Mouse (Mus musculus) frontal cortex, postnatal 10 days (tissue): ENCODE measurements around the gene Bhlhe40.

Experiments used
- DNase-seq, 2 experiments: peaks; one replicate each; pipeline ENCODE4 v3.0.0; 2022; ENCODE audit warnings: low spot score in 2 of 2, mixed read lengths in 1 of 2

Gene Bhlhe40

DNA sequence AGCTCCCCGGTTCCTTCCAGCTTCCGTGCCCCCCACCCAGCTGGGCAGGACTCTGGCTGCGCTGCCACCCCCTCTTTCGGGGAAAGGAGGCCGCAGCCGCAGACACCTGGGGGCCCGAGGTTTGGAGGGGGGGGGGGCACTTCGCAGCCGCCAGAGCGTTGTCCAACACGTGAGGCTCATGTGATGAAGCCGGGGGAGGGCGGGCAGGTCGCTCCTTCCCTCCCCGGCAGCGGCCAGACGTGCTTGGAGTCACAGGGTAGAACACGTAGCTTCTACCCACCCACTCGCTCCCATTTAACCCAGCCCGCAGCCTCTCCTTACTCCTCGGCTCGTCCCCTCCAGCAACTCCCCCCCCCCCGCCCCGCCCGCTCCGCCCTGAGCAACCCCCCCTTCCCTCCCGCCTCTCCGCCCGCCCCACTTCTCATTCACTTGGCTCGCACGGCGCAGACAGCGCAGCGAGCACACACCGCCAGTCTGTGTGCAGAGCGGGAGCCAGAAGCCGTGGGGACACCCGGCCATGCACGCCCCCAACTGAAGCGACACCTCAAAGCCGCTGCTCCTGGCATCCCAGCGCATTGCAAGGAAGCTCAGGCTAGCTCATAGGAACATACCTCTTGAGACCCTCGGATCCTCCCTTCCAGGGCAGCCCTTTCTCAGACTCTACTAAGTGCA is at the start of gene Bhlhe40:
Bhlhe40 (plus strand) TSS at position 424 of the 672 bp plus-strand sequence.
- peak; percentile 85 to 95 for DNase-seq

DNA sequence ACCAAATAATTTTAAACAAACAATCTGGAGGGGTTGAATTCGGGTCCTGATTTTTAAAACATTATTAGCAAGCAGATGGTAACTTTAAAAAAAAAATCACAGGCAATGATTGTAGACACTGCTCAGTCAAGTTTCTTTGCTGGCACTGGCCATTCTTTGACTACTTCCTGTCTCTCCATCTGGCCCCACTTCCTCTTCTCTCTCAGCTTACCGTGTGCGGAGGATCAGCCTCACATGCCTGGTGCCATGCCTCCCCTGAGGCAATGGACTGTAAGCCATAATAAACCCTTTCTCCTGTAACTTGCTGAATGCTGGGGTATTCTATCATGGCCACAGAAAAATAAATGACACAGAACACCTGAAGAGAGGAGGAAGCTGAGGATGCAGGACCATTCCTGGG is 48.8 kb upstream of the Bhlhe40 start:
- DNase-seq = no peak

DNA sequence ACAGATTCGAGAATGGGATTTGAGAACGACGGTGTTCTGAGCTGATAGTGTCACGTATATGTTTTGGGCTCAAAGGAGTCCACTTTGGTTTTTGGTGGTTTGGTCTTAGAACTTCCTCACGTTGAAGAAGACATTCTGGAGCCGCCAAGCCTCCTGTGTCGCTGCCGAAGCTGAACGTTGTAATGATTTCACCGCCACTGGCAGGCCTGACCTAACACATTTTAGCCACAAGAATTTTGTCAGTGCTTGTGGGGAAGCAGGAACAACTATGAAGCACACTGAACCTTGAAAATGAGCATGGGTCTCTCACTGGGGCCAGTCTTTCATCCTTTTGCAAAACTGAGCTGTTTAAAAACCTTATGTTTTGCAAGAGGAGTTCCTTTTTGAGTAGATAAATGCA is 42.4 kb upstream of the Bhlhe40 start:
- DNase-seq = no peak

DNA sequence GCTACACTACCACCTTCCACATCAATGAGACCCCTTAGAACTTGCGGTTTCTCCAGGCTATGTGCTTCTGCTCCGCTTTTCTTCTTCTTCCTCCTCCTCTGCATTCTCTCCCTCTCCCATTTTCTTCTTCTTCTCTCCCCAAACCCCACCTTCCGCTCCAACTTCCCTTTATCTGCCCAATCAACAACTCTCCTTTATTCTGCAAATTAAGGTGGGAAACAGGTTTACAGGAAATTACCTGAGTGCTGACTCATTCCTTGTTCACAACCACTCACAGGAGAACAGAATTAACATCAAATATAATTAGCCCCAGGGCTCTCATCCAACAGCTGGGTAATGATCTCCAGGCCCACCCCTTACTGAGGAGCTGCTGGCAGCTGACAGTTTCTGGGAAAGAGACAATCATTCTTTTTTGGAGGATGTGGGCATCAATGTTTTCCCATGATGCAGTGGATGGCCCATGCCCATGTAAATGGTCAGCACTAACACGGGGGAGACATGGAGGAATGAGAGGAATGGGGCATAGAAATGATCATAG is 37.3 kb upstream of the Bhlhe40 start:
- no peak for DNase-seq

DNA sequence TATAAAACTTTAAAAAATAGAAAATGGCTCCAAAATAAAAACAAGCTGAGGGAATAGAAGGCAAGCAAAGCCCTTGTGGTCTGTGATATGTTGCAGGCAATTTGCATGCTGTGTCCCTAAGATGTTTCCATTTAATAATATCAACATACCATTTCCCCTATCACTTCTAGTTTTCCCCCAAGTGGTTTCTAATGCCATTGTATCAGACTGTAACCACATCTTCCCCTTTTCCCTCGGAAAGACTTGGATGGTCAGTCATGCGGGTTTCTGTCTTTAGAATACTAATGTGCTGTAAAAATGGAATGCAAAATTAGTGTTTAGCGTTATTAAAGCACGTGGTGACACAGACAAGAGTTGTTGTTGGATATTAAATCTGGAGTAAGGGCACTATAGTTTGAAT is 35.5 kb upstream of the Bhlhe40 start:
- no peak for DNase-seq

DNA sequence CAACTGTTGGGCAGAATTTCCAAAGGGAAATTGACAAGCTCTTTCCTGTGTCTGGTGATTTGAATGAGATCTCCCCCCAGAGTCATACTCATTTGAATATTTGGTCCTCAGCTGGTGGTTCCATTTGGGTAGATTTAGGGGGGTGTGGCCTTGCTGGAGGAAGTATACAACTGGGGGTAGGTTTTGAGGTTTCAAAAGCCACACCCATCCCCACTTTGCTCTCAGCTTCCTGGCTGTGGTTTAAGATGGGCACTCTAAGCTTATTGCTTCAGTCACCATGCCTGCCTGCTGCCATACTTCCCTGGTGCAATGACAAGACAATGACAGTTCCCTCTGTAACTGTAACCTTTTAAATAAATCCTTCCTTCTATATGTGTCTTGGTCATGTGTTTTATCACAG is 29.7 kb upstream of the Bhlhe40 start:
- no peak for DNase-seq

DNA sequence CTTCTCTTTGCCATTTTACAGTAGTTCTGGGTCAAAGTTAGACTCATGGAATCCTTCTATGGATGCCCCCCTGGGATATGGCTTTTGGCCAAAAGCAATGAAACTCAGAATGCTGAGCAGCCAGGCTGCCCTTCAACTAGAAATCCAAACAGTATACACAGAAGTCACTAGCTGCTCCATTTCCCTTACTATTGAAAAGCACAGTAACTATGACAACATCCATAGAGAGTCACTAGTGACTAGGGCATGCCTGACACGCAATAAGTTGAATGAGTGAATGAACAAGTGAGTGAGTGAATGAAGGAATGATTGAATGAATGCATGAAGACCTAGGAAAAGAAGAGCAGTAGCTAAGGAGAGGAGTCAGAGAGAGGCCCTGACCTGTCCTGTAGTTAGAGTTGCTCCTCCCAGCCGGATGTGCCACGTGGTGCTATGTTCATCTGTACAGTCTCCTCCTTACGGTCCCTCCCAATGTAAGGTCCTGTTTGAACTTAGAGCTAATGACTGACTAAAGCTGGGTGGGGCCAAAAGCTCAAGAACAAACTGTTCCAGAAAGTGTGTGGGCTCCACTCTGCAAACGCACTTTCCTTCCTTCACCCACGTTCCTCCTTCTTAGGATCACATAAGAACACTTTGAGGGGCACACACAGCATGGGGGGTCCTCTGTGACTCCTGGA is 22.1 kb upstream of the Bhlhe40 start:
- DNase-seq = no peak

DNA sequence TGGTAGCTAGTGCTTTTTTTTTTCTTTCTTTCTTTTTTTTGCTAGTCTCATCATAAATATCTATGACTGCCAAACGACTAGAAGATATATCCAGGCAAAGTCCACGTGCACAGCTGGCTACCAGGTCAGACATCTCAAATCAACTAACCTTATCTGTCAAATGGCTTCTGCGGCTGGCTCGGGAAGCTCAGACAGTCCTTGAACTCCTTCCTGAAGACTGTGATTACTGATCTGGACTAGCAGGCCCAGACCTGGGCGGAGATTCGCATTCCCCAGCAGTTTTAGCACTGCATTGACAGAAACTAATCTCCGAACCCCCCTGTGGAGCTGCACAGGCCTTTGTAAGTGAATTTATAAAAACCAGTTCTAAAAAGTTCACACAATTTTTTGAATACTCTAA is 18.4 kb upstream of the Bhlhe40 start:
- DNase-seq = no peak

DNA sequence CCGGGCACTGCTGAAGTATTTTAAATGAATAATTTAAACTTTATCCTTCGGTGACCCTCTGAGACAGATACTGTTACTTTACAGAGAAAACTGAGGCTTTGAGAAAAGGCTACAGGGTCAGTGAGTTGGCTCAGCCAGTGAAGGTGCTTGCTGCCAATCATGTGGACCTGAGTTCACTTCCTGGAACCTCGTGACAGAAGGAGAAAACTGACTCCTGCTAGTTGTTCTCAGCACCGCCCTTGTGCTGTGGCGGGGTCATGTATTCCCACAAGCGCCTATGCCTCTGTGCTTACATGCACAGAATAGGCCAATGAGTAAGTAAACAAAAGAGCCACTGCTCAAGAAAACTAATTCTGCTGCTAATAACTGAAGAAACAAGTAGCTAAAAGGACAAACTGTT is 17.4 kb upstream of the Bhlhe40 start:
- DNase-seq = no peak

DNA sequence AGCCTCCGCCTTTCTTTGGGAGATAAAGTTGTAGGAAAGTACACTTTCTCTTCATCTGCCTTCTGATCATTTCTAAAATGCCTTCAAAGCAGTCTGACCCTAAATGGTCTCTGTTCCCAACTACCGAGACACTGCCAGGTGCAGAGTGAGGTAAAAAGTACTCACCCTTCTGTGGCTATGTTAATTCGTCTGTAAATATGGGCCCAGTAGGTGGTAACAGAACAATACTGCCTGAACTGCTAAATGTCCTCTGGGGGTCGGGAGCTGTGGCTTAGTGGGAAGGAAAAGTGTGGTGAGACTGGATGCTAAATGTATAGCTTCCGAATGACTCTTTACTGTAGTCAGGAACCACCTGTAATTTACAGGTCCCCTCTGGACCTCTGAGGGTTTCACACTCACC is 16.1 kb upstream of the Bhlhe40 start:
- no peak for DNase-seq

DNA sequence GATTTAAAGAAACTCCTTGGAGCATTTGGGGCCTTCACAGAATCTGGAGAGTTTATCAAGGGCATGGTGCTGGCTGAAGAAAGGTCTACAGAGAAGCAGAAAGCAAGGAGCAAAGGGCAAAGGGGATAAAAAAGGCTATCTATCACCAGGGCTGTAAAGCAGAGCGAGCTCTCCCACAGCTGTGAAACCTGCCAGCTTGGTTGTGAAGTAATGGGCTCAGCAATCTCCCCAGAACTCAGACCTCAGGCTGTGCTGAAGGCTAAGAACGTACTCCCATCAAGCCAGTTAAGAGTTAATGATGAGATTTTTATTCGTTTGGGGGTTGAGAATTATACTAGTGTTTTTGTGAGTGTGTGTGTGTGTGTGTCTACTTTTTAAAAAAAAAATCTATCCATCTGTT is 13.3 kb upstream of the Bhlhe40 start:
- DNase-seq = no peak

DNA sequence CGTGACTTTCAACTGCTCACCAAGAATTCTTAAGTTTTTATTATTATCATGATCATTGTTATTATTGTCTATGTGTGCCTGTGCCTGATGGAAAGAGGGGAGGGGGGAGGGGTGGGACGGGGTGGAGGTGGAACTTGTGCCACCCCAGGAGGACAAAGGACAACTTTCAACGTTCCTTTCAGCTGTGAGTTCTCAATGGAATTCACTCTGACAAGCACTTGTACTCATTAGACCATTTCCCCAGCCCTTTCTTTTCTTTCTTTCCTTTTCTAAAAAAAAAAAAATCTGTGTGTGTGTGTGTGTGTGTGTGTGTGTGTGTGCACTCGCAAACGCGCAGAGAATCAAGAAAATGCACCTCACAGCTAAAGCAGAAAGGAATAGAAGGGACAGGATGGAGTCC is 12.4 kb upstream of the Bhlhe40 start:
- DNase-seq = no peak

DNA sequence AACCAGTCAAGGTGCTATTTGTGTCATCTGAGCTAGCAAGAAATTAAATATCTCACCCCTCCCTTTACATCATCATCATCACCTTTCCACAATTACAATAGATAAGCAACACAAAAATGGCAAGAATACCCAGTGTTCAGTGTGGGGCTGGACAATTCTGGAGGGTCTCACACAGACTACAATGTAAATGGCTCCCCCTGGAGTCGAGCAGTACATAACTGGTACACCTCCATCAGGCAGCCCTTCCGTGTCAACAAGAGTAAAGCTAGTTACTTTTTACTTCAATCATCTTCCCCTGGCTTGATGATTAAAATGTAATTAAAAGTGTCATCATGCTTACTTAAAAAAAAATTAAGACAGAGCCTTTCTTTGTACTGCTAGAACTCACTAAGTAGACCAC is 4.6 kb upstream of the Bhlhe40 start:
- no peak for DNase-seq

DNA sequence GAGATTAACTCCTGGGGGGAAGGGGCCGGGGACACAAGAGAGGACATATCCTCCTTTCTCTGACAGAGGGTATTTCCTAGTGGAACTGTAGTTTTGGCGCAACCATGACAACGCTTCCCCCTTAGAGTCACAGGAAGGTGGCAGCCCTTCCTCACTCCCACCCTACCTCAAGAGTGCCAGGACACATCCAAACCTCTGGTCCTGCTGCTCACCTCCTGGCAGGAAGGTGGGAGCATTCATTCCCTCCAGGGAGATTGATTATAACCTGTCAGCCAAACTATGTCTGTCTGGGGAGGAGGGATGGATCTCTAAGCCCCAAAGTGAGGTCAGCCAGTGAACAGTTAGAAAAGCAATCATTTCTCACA is 2.4 kb upstream of the Bhlhe40 start:
- peak in 1 of 2 experiments; percentile 8 for DNase-seq

DNA sequence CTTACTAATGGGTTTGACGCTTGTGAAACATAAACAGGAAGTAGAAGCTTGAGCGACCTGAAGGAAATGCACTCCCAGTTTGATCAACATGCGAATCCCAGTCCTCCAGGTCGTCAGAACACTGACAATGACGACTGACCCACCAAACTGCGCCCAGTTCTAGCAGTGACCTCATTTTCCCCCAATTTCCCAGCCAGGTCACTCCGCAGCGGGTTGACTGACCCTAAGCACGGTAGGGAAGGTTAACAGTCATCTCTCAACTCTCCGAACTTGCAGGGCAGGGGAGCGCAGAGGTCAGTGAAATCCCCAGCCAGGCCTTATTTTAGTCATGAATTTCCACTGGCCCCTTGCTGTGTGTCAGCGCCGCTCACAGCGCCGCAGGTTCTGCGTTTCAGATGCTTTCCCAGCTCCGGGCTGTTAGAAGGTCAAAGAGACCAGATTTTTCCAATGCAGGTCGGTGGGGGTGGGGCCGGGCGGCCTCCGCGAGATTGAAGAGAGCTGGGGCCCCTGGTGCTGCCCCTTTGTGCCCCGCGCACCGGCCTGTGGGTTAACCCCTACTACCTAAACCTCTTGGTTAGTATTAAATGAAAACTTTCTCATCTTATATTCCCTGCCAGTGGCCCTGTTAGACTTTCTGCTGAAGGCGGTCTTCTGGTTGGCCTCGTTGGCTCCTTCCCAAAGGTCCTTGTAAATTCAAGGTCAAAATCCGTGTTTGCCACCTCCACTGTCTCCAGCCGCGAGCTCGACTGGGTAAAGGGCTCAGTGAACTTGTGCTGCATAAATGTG is 1.8 kb upstream of the Bhlhe40 start:
- DNase-seq = peak in 1 of 2 experiments; percentile 50

DNA sequence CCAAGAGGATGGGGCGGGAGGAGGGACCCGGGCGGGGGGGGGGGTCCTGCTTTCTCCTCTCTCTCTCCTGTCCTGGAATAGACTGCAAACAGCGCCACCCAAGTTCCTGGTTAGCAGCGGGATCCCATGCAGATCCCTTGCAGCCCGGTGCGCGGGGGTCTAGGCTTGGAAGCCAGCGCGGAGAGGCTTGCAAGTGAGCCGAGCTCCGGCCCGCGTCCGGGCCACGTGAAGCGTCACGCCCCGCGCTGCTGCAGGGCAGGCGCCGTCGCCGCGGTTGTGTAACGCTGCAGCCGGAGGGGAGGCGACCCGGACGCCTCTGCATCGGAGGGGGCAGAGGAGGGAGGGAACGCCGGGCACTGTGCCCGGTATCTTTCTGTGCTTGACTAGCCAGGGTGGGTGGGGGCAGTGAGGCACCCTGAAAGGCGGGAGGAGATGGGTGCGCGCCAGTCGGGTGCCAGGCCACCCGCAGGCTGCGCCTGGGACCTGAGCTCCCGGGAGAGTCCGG is 1.2 kb upstream of the Bhlhe40 start:
- DNase-seq = peak; percentile 90 to 94

DNA sequence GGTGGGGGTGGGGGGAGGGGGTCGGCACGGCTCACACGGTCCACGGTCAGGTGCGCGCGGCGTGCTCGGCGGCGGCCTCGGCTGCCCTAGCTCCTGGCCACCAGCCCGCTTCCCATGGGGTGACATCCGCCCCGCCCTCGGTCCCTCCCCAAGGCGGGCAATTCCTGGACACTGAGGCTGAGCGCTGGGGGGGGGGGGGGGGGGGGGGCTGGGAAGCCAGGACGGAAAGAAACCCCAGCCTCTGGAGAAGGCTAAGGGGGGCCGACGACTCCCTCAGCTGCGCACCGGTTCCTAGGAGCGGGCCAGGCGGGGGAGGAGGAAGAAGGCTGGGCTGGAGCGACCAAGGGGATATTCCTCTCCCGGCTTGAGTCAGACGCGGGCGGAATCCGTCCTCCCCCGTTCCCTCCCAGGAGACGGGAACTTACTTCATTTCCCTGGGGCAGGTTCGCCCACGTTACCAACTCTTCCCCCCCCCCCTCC is 663 bp upstream of the Bhlhe40 start:
- peak; percentile 83 to 89 for DNase-seq

DNA sequence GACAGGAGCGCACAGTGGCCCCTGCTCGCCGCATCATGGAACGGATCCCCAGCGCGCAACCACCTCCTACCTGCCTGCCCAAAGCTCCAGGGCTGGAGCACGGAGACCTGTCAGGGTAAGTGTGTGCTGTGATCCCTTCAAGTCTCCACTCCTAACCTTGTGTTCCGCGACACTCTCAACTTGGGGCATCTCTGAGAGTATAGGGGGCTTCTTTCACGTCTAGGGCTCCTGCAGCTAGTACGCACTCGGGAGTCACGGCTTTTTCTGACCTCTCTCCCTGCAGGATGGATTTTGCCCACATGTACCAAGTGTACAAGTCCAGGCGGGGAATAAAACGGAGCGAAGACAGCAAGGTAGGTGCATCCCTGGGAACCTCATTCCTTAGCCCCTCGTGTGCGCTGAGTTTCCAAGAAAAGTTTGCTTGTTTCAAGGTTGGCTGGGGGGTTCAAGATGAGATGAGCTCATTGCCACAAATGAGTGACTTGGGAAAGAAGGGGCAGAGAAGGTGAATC is 505 bp downstream of the Bhlhe40 start:
- DNase-seq = no peak

DNA sequence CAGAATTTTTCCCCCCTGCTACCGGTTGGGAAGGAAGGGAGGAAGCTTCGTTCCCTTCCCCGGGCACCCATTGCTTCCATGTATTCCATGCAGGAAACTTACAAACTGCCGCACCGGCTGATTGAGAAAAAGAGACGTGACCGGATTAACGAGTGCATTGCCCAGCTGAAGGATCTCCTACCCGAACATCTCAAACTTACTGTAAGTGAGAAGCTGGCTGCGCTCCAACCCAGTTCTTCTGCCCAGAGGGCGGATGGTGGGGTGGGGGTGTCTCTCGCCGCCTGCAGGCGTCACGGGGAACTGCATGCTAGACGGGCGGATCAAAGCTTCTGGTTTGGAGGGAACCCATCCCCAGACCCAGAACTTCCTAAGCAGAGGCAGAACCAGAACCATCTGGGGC is 983 bp downstream of the Bhlhe40 start:
- DNase-seq = peak; percentile 78 to 88

DNA sequence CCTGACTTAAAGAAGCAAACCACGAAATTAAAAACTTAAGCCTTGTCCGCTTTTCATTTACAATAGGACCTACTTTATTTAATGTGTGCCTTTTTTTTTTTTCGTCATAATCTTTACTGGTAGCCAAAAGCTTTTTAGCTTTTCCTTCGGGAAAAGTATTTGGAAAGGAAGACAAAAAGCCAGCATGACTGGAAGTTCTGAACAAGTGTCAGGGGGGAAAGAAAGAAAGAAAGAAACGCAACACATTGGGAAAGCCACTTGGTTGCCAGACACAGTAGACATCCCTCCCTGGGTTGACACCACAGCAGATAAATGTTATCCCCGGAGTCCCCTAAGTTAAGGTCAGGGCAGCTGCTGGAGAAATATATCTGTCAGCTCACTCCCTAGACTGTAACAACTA is 1.5 kb downstream of the Bhlhe40 start:
- no peak for DNase-seq

DNA sequence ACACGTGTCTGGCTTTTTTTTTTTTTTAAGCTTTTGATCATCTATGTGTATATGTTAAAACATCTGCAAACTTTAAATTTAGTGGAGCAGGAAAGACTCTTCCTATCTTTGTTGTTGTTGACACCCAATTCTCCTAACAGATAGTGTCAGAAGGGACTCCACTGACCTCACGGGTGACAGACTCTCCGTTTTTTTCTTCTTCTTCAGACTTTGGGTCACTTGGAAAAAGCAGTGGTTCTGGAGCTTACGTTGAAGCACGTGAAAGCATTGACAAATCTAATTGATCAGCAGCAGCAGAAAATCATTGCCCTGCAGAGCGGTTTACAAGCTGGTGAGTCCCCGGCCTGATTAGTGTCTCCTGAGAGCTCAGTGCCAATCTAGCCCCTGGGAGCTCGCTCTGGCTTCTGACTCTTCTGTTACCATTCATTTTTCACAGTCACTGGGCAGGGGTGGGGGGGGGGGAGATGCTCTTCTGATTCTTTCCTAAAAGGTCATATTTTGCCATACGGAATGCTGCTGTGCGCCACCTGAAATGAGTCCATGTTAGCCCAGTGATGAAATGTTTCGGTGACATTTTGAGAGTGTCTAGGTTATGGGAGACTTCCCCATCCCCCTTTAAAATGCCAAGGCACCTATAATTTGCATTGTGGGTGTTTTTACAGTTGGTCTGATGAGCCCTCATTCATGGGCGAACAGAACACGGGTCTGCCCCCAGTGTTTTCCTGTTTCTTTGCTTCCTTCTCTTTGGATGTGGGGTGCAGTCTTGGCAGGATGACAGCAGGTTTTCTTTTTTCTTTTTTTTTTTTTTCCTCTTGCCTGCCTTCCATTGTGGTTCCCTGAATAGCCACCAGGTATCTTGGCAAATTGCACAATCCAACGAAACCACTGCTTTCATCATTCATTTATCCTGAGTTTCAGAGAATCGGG is 2.1 kb downstream of the Bhlhe40 start:
- no peak for DNase-seq
